Mouse (Mus musculus) MEL (cell line): Measurements from ENCODE around the gene Creb5. TPM values are rescaled to one million over a fixed set of nuclear protein-coding genes. Genes with fewer than 3 reads are reported as not detected.

Experiments used
- DNase-seq: peaks from one replicate; pipeline ENCODE4 v3.0.0; 2011; ENCODE audit warnings: low read depth, low spot score
- H3K27ac ChIP-seq: 2 replicates; pipeline ENCODE4 v1.5.1; 2012; ENCODE audit warnings: low read depth, mild to moderate bottlenecking, control low read depth, low read length, moderate library complexity; ENCODE audit not compliant: control insufficient read depth
- H3K27me3 ChIP-seq, 2 experiments: fragments of 150-350 bp in 1 of 2; sonication (generic) in 1 of 2; 2 replicates each; pipeline ENCODE4 v1.6.1; 2012; ENCODE audit warnings: low read length in 2 of 2, mild to moderate bottlenecking in 2 of 2, improper control_type of control experiment in 1 of 2, moderate library complexity in 1 of 2; ENCODE audit not compliant: insufficient read depth in 2 of 2, control insufficient read depth in 1 of 2
- H3K36me3 ChIP-seq, 2 experiments: 2 replicates each; pipeline ENCODE4 v1.6.1; 2012 to 2014; ENCODE audit warnings: low read length in 2 of 2, improper control_type of control experiment in 1 of 2, inconsistent platforms in 1 of 2, mild to moderate bottlenecking in 1 of 2; ENCODE audit not compliant: insufficient read depth in 2 of 2, control insufficient read depth in 1 of 2
- H3K4me1 ChIP-seq, 2 experiments: fragments of 150-350 bp in 1 of 2; sonication (generic) in 1 of 2; 2 replicates each; pipeline ENCODE4 v1.6.1; 2012; ENCODE audit warnings: low read length in 2 of 2, improper control_type of control experiment in 1 of 2, mild to moderate bottlenecking in 1 of 2; ENCODE audit not compliant: insufficient read depth in 2 of 2, control insufficient read depth in 1 of 2
- H3K4me3 ChIP-seq, 2 experiments: fragments of 150-350 bp in 1 of 2; sonication (generic) in 1 of 2; 2 replicates each; pipeline ENCODE4 v1.5.1; 2012; ENCODE audit warnings: low read depth in 2 of 2, low read length in 2 of 2, mild to moderate bottlenecking in 2 of 2, moderate library complexity in 2 of 2, control low read depth in 1 of 2, improper control_type of control experiment in 1 of 2; ENCODE audit not compliant: control insufficient read depth in 1 of 2, insufficient read depth in 1 of 2
- H3K79me2 ChIP-seq: 2 replicates; pipeline ENCODE4 v1.6.1; 2012; ENCODE audit warnings: mild to moderate bottlenecking, low read length, moderate library complexity; ENCODE audit not compliant: control insufficient read depth, poor library complexity, insufficient read depth
- H3K9ac ChIP-seq: 2 replicates; pipeline ENCODE4 v1.6.1; 2012; ENCODE audit warnings: low read depth, mild to moderate bottlenecking, control low read depth, low read length, moderate library complexity; ENCODE audit not compliant: control insufficient read depth, poor library complexity, severe bottlenecking
- H3K9me3 ChIP-seq: fragments of 150-350 bp; sonication (generic); replicated peaks from 2 replicates; pipeline ENCODE4 v1.6.1; 2012; ENCODE audit warnings: mild to moderate bottlenecking, low read length, improper control_type of control experiment, moderate library complexity; ENCODE audit not compliant: insufficient read depth
- BHLHE40 ChIP-seq: IDR thresholded peaks from 2 replicates; pipeline ENCODE4 v1.6.1; 2012; ENCODE audit warnings: low read depth, mild to moderate bottlenecking, inconsistent platforms, low read length, improper control_type of control experiment, borderline replicate concordance
- CHD2 ChIP-seq: IDR thresholded peaks from 2 replicates; pipeline ENCODE4 v1.6.1; 2011; ENCODE audit warnings: low read length, improper control_type of control experiment
- CTCF ChIP-seq, 3 experiments: IDR thresholded peaks in 2 of 3; conservative IDR thresholded peaks in 1 of 3; 2 replicates each; pipeline ENCODE4 v1.5.1; 2011 to 2012; ENCODE audit warnings: low read length in 3 of 3, low read depth in 2 of 3, mild to moderate bottlenecking in 2 of 3, improper control_type of control experiment in 1 of 3, inconsistent platforms in 1 of 3, mixed read lengths in 1 of 3, moderate library complexity in 1 of 3; ENCODE audit not compliant: control insufficient read depth in 1 of 3, insufficient read depth in 1 of 3, poor library complexity in 1 of 3, severe bottlenecking in 1 of 3
- E2F4 ChIP-seq: IDR thresholded peaks from 2 replicates; pipeline ENCODE4 v1.6.1; 2011; ENCODE audit warnings: low read depth, low read length, improper control_type of control experiment, borderline replicate concordance
- ELF1 ChIP-seq: IDR thresholded peaks from 2 replicates; pipeline ENCODE4 v1.6.1; 2014; ENCODE audit warnings: low read depth, mild to moderate bottlenecking, inconsistent platforms, low read length, improper control_type of control experiment, moderate library complexity
- EP300 ChIP-seq, 2 experiments: IDR thresholded peaks; 2 replicates each; pipeline ENCODE4 v1.6.1; 2011; ENCODE audit warnings: improper control_type of control experiment in 2 of 2, low read length in 2 of 2, low read depth in 1 of 2, mild to moderate bottlenecking in 1 of 2
- ETS1 ChIP-seq: IDR thresholded peaks from 2 replicates; pipeline ENCODE4 v1.6.1; 2012; ENCODE audit warnings: low read depth, mild to moderate bottlenecking, inconsistent platforms, low read length, improper control_type of control experiment, moderate library complexity
- GABPA ChIP-seq: IDR thresholded peaks from 2 replicates; pipeline ENCODE4 v1.6.1; 2012; ENCODE audit warnings: low read depth, mild to moderate bottlenecking, inconsistent platforms, low read length, improper control_type of control experiment, moderate library complexity
- GATA1 ChIP-seq: IDR thresholded peaks from 2 replicates; pipeline ENCODE4 v1.6.1; 2011; ENCODE audit warnings: low read depth, low read length, improper control_type of control experiment
- HCFC1 ChIP-seq: IDR thresholded peaks from 2 replicates; pipeline ENCODE4 v1.6.1; 2012; ENCODE audit warnings: low read depth, mild to moderate bottlenecking, inconsistent platforms, low read length, improper control_type of control experiment, moderate library complexity
- MAFK ChIP-seq: IDR thresholded peaks from 2 replicates; pipeline ENCODE4 v1.6.1; 2011; ENCODE audit warnings: low read depth, mild to moderate bottlenecking, low read length, improper control_type of control experiment, borderline replicate concordance
- MAZ ChIP-seq: IDR thresholded peaks from 2 replicates; pipeline ENCODE4 v1.6.1; 2012; ENCODE audit warnings: low read depth, mild to moderate bottlenecking, inconsistent platforms, low read length, improper control_type of control experiment
- MEF2A ChIP-seq: IDR thresholded peaks from 2 replicates; pipeline ENCODE4 v1.6.1; 2014; ENCODE audit warnings: low read depth, mild to moderate bottlenecking, inconsistent platforms, low read length, improper control_type of control experiment; ENCODE audit not compliant: poor library complexity, insufficient replicate concordance, severe bottlenecking; ENCODE audit errors: extremely low read depth
- MYB ChIP-seq: IDR thresholded peaks from 2 replicates; pipeline ENCODE4 v1.6.1; 2011; ENCODE audit warnings: mild to moderate bottlenecking, low read depth, low read length, improper control_type of control experiment
- NRF1 ChIP-seq: IDR thresholded peaks from 2 replicates; pipeline ENCODE4 v1.6.1; 2014; ENCODE audit warnings: low read depth, mild to moderate bottlenecking, inconsistent platforms, low read length, improper control_type of control experiment, moderate library complexity; ENCODE audit not compliant: poor library complexity, insufficient read depth, severe bottlenecking
- POLR2A ChIP-seq, 2 experiments: IDR thresholded peaks; 2 replicates each; pipeline ENCODE4 v1.6.1; 2011 to 2012; ENCODE audit warnings: low read length in 2 of 2, mild to moderate bottlenecking in 2 of 2, control low read depth in 1 of 2, improper control_type of control experiment in 1 of 2, low read depth in 1 of 2, moderate library complexity in 1 of 2; ENCODE audit not compliant: control insufficient read depth in 1 of 2, insufficient read depth in 1 of 2, poor library complexity in 1 of 2
- POLR2AphosphoS2 ChIP-seq: IDR thresholded peaks from 2 replicates; pipeline ENCODE4 v1.6.1; 2011; ENCODE audit warnings: low read length, improper control_type of control experiment
- POLR2AphosphoS5 ChIP-seq: IDR thresholded peaks from 2 replicates; pipeline ENCODE4 v1.6.1; 2012; ENCODE audit warnings: low read depth, borderline replicate concordance, mild to moderate bottlenecking, inconsistent platforms, low read length, moderate library complexity, mixed read lengths
- RAD21 ChIP-seq: IDR thresholded peaks from 2 replicates; pipeline ENCODE4 v1.6.1; 2011; ENCODE audit warnings: mild to moderate bottlenecking, low read depth, low read length, improper control_type of control experiment
- TAL1 ChIP-seq: IDR thresholded peaks from 2 replicates; pipeline ENCODE4 v1.6.1; 2012; ENCODE audit warnings: mild to moderate bottlenecking, inconsistent platforms, low read length, moderate library complexity, mixed read lengths
- TBP ChIP-seq: IDR thresholded peaks from 2 replicates; pipeline ENCODE4 v1.8.0; 2011; ENCODE audit warnings: low read depth, low read length, improper control_type of control experiment
- TCF12 ChIP-seq: IDR thresholded peaks from 2 replicates; pipeline ENCODE4 v1.6.1; 2014; ENCODE audit warnings: low read depth, mild to moderate bottlenecking, inconsistent platforms, low read length, improper control_type of control experiment, moderate library complexity
- UBTF ChIP-seq: IDR thresholded peaks from 2 replicates; pipeline ENCODE4 v1.6.1; 2012; ENCODE audit warnings: low read depth, mild to moderate bottlenecking, inconsistent platforms, low read length, improper control_type of control experiment, moderate library complexity, borderline replicate concordance; ENCODE audit not compliant: insufficient read depth
- USF1 ChIP-seq: IDR thresholded peaks from 2 replicates; pipeline ENCODE4 v1.6.1; 2014; ENCODE audit warnings: low read depth, mild to moderate bottlenecking, inconsistent platforms, low read length, improper control_type of control experiment, moderate library complexity
- ZKSCAN1 ChIP-seq: IDR thresholded peaks from 2 replicates; pipeline ENCODE4 v1.6.1; 2012; ENCODE audit warnings: low read depth, mild to moderate bottlenecking, inconsistent platforms, low read length, improper control_type of control experiment, moderate library complexity
- ZNF384 ChIP-seq: IDR thresholded peaks from 2 replicates; pipeline ENCODE4 v1.6.1; 2012; ENCODE audit warnings: low read depth, mild to moderate bottlenecking, inconsistent platforms, low read length, improper control_type of control experiment
- polyA plus RNA-seq, 2 experiments: library from polyadenylated mRNA; stranded (reverse) in 1 of 2; unstranded in 1 of 2; fragments of >175 nt in 1 of 2; fragments of >200 nt in 1 of 2; gene quantifications; 2 replicates each; pipeline versions ENCODE4 v1.2.1 to v1.2.4; 2012; ENCODE audit warnings: low replicate concordance in 2 of 2, low read depth in 1 of 2; ENCODE audit not compliant: insufficient read length in 2 of 2, insufficient read depth in 1 of 2, missing spikeins in 1 of 2
- total RNA-seq: library from RNA; depleted of rRNA; stranded (reverse); fragments of 300-350 nt; gene quantifications from 2 replicates; pipeline ENCODE4 v1.2.3, GENCODE M21; 2012

Creb5 gene
- total and polyA plus RNA-seq, 3 experiments, result not detected

- no peak for DNase-seq
- Histone ChIP-seq H3K79me2 (no peaks in the 10 kb centered on the region), H3K9ac (no peak overlapping the region), H3K9me3 (no peaks in the 10 kb centered on the region)
- no peak for TF ChIP-seq CTCF (IDR thresholded peaks at IDR 0.05 in 2 of 3, conservative IDR thresholded peaks at IDR 0.05 in 1 of 3; ENCODE audit: control insufficient read depth in 1 of 3, insufficient read depth in 1 of 3, low read depth in 2 of 3, low read length in 3 of 3, poor library complexity in 1 of 3, severe bottlenecking in 1 of 3)
- no peak for TF ChIP-seq NRF1
- TF ChIP-seq ETS1, result no peak
- no peak for TF ChIP-seq ELF1
- no peak for TF ChIP-seq MEF2A
- no peak for TF ChIP-seq GATA1
- TF ChIP-seq POLR2A (IDR thresholded peaks at IDR 0.05; ENCODE audit: control insufficient read depth in 1 of 2, insufficient read depth in 1 of 2, low read depth in 1 of 2, low read length in 2 of 2, poor library complexity in 1 of 2), result no peak
- no peak for TF ChIP-seq ZNF384
- no peak for TF ChIP-seq BHLHE40
- TF ChIP-seq TBP, result no peak
- no peak for TF ChIP-seq ZKSCAN1
- TF ChIP-seq MAZ, result no peak
- TF ChIP-seq RAD21, result no peak
- no peak for TF ChIP-seq UBTF
- no peak for TF ChIP-seq POLR2AphosphoS2
- TF ChIP-seq HCFC1, result no peak
- TF ChIP-seq MYB, result no peak
- TF ChIP-seq, all 39 proteins: peak for 0
- Histone ChIP-seq H3K27me3 (no peaks in the 10 kb centered on the region), H3K27ac (no peak overlapping the region), H3K36me3 (no peaks in the 10 kb centered on the region), H3K4me1 (no peaks in the 10 kb centered on the region), H3K4me3 (no peak overlapping the region)
Observed at GRCm38 (mm10) chr6:53649782-53650181, 362.7 kb downstream of the Creb5 start.

GRCm38 (mm10) chr6:53652691-53653090 is 365.6 kb downstream of the Creb5 start:
- Histone ChIP-seq H3K27ac (no peak overlapping the region), H3K9me3 (no peaks in the 10 kb centered on the region), H3K79me2 (no peaks in the 10 kb centered on the region), H3K4me1 (no peaks in the 10 kb centered on the region), H3K27me3 (no peaks in the 10 kb centered on the region), H3K36me3 (no peaks in the 10 kb centered on the region), H3K9ac (no peak overlapping the region), H3K4me3 (no peak overlapping the region)
- TF ChIP-seq MAFK, result no peak
- TF ChIP-seq CHD2, result no peak
- no peak for TF ChIP-seq E2F4
- TF ChIP-seq BHLHE40, result no peak
- no peak for TF ChIP-seq EP300 (IDR thresholded peaks at IDR 0.05; ENCODE audit: low read depth in 1 of 2, low read length in 2 of 2)
- no peak for TF ChIP-seq MYB
- no peak for TF ChIP-seq ETS1
- no peak for TF ChIP-seq HCFC1
- no peak for TF ChIP-seq UBTF
- no peak for TF ChIP-seq POLR2AphosphoS5
- TF ChIP-seq USF1, result no peak
- no peak for TF ChIP-seq GABPA
- TF ChIP-seq TCF12, result no peak
- no peak for TF ChIP-seq TAL1
- no peak for DNase-seq
